Mouse (Mus musculus): ENCODE measurements around the gene Cdc37.

The Cdc37 gene

GRCm38 (mm10) chr9:21095958-21096357, 53.8 kb downstream of the Cdc37 start:
- no peak for DNase-seq (ENCODE audit: low read depth)

- no peak for DNase-seq (ENCODE audit: low read depth)
Observed at GRCm38 (mm10) chr9:21093423-21093822, 56.4 kb downstream of the Cdc37 start.

- peak; percentile 97 for DNase-seq (ENCODE audit: low read depth)
Observed at GRCm38 (mm10) chr9:21091707-21092320, 58.0 kb downstream of the Cdc37 start, which contains the start of the genes Gm38431 and Raver1. TSS of gene Gm38431 (minus strand) at chr9:21091997. TSS of gene Raver1 (minus strand) at chr9:21092008.

- DNase-seq (ENCODE audit: low read depth): no peak
Observed at GRCm38 (mm10) chr9:21090972-21091706, 58.6 kb downstream of the Cdc37 start.

GRCm38 (mm10) chr9:21090537-21090936, 59.2 kb downstream of the Cdc37 start:
- DNase-seq (ENCODE audit: low read depth): no peak

GRCm38 (mm10) chr9:21083324-21083723, 66.5 kb downstream of the Cdc37 start:
- DNase-seq (ENCODE audit: low read depth): no peak
